Mouse (Mus musculus) kidney, adult 2 months (tissue): Measurements from ENCODE around the gene Rasgrp3.

Source experiments
- CTCF ChIP-seq: fragments of 200-500 bp; conservative IDR thresholded peaks from 2 replicates; pipeline ENCODE4 v1.5.1; 2011; ENCODE audit warnings: low read depth, mild to moderate bottlenecking, control low read depth, low read length, moderate library complexity, mixed read lengths; ENCODE audit not compliant: insufficient read depth, insufficient read length
- POLR2A ChIP-seq: fragments of 200-500 bp; IDR thresholded peaks from one replicate; pipeline ENCODE4 v1.6.1; 2011; ENCODE audit warnings: low read depth, low read length, control low read depth

GRCm38 (mm10) chr17:75538431-75538830 lies 102.7 kb downstream of the Rasgrp3 start:
- TF ChIP-seq CTCF (no peak), POLR2A (no peak)
